Mouse (Mus musculus) urinary bladder, postnatal 25 days (tissue): ENCODE results near the gene Golga7b.

Experiments used
- DNase-seq: peaks from one replicate; pipeline ENCODE4 v3.0.0; 2022; ENCODE audit warnings: low spot score

Golga7b gene

DNA sequence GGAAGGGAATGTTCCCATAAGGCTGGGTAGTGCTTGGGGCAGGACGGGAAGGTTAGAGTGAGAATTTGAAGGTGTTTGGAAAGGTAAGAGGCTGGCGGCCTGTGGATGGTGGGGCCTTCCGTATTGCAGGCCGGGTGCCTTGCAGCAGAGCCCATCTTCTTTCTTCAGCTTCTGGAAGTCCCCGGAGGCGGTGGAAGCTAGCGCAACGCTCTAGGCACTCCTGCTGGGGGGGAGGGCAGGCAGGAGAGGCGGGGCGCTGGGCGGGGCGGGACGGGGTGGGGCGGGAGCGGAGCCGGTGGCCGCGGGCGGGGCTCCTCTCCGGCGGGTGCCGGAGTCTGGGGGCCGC lies 8.0 kb downstream of the Golga7b start:
- DNase-seq = no peak

DNA sequence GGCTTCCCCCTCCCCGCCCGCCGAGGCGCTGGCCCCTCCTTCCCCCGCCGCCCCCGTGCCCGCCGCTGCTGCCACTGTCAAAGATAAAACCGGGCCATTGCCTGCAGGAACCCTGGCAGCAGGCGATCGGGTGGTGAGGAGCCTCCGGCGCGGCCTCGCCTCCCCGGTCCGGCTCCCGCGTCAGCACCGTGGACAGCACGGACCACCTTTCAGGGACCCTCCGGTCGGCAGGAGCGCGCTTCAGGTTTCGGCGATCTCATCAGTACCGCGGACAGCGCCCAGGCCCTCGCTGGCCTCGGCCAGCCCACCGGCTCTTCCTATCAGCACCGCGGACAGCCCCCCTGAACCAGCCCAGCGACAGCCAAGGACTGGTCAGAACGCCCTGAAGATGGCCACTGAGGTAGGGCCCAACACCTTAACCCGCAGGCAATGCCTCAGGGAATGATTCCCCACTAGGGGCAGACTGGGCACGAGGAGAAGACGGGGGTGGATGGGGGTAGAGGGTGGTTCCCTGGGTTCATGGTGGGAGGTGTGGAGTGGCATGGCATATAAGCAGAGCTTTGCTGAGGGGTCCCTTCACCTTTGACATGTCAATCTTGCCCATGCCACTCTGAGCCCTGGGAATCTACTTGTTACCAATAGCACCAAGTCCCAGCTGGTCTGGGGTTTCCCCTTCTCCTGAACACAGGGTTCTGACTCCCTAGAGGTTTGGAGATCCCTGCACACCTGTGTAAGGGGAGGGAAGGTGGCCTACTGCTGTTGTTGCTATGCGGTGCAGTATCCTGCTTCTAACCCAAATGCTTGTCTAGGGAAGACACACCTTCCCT lies 8.6 kb downstream of the Golga7b start:
- peak; percentile 62 for DNase-seq

DNA sequence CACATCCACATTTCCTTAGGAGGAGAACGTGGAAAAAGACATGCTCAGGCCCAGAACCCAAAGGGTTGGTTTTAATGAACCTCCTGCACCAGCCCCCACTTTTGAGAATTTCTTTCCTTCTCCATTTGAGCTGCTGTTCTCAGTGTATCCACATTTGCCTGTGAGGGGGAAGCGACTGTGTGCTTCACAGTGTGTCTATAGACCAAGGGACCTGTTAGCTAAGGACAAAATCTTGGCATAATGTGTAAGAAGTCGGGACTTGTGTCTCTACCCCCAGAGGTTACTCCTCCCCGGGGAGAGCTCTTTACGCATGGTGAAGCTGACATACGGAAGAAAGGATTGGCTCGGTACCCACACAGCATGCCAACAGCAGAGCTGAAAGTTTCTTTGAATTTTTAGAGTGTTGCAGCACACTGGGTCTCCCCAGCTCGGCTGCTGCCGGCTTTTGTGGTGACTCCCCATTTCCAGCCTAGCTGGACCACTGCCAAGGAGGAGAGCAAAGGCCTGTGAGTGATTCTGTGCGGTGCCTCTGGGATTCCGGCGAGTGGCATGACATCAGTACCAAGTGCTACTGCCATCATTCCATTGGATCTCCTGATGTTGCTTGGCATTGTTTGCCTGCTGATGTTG lies 9.4 kb downstream of the Golga7b start:
- no peak for DNase-seq

DNA sequence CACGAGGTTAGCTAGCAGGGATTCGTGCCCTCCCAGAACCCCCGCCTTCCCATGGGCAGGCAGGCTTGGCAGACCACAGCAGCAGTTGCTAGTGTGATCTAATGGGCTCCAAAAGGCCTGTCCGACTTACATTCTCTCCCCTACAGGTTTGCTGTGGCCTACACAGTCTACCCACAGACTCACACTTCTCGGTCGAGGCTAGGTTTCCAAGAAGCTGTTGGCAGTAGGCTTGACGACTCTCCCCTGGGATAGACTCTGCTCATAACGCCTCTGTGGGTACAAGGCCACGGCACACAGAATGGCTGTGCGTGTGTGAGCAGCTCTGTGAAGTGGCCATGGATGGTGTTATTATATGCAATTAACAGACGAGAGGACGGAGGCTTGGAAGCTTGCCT lies 9.9 kb downstream of the Golga7b start:
- DNase-seq = no peak

DNA sequence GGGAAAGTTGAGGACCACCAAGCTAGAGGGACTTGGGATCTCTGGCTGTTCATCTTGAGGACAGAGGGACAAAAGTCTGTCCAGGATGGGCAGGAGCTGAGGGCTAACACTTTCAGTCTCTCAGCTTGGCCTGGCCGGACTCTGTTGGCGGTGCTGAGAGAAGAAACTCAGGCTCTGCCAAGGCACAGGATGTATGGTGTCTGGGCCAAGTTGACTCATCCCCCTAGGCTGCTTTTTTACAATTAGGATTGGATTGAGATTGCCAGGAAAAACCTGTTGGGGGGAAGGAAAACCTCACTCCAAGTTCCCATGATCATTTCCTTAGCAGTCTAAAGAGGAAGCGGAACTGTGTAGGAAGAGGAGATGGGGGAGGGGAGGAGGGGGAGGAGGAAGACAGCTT lies 10.7 kb downstream of the Golga7b start:
- DNase-seq = no peak

DNA sequence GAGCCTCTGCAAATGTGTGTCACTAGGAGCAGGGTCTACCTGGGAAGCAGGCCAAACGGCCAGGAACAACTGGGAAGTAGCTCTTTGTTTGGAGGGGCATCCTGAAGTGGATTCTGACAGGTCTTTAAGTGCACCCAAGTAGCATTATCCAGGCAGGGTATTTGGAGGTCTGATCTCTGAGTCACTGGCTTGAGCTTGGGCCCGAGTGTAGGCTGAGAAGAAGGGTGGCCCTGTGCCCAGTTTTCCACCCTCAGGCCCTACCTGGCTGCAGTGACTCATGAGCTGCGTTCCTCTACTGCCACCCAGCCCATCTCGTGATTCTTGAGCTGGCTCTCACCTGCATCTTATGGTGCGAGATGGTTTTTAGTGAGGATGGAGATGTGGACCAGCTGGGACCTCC lies 11.2 kb downstream of the Golga7b start:
- no peak for DNase-seq

DNA sequence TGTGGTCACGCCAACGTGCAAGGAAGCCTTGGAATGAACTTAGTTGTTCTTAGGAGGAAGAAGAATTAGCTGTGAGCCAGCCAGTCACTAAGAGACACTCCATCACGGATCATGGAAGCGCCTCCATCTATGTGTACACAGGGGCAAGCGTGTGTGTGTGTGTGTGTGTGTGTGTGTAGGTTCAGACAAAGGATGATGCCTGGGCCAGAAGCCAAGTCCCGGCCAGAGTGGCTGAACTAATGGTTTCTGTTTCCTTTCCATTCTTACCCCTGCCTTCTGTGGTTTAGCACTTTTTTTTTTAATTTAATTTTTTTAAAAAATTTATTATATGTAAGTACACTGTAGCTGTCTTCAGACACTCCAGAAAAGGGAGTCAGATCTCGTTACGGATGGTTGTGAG lies 13.1 kb downstream of the Golga7b start:
- no peak for DNase-seq

DNA sequence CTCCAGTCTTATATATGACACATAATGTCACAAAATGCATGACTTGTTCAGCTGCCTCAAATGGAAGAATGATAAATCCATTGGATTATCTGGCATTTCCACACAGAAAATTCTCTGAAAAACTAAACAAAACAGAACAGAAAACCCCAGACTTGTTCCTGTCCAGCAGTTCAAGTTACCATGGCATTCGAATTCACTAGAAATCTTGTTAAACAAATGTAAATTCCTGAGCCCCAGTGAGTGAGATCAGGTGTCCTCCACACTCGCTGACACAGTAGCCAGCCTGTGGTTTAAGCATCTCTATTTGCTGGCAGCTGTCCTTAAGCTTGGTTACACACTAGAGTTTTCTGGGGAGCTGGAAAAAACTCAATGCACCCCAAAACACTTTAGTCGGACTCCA lies 16.1 kb downstream of the Golga7b start:
- no peak for DNase-seq

DNA sequence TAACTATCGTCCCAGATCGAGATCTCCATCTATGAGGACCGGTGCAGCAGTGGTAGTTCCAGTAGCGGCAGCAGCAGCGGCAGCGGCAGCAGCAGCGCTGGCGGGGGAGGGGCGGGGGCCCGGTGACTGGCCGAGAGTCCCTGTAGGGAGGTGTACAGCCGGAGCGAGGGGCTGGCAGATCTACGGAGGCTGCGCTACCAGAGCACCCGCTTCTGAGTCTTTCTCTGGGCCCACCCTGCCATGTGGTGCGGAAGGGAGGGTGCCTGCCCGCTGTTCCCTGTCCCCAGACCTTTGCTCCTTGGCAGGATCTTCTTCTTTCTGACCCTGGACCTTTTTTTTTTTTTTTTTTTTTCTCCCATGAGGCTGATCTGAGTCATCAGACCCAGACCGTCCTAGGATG lies 21.0 kb downstream of the Golga7b start:
- no peak for DNase-seq

DNA sequence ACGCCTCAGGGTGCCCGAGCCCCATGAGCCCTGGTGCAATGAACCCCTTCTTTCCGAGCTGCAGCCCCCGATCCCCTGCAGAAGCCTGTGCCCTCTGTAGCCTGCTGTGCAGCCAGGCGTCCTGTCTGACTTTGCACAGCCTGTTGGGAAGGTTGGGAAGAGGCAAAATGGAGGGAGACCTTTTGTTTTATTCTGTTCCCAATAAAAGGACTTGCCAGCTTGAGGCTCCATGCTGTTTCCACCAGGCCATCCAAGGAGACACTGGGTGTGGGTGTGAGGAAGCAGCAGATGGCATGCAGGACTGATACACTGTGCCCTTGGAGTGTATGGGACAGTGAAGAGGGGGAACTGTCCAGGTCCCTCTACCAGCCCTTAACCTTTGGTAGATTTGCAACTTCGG lies 22.7 kb downstream of the Golga7b start:
- DNase-seq = no peak

DNA sequence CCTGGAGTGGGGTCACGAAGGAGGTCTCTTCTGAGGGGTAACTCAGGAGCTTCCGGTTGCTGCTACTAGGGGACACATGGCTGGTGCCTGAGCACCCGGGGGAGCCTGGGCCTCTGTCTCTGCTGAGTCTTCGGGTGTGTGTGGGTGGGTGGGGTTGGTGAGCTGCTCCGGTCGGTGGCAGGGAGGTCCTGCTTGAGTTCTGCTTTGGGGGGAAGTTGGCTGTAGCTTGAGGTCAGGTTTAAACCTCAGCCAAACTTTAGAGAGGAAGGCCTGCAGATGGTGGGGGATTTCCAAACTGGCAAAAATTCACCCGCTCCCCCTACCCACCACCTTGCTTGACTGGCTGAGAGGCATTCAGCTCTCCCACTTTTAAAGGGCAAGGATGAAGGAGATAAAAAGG lies 23.8 kb downstream of the Golga7b start:
- no peak for DNase-seq

DNA sequence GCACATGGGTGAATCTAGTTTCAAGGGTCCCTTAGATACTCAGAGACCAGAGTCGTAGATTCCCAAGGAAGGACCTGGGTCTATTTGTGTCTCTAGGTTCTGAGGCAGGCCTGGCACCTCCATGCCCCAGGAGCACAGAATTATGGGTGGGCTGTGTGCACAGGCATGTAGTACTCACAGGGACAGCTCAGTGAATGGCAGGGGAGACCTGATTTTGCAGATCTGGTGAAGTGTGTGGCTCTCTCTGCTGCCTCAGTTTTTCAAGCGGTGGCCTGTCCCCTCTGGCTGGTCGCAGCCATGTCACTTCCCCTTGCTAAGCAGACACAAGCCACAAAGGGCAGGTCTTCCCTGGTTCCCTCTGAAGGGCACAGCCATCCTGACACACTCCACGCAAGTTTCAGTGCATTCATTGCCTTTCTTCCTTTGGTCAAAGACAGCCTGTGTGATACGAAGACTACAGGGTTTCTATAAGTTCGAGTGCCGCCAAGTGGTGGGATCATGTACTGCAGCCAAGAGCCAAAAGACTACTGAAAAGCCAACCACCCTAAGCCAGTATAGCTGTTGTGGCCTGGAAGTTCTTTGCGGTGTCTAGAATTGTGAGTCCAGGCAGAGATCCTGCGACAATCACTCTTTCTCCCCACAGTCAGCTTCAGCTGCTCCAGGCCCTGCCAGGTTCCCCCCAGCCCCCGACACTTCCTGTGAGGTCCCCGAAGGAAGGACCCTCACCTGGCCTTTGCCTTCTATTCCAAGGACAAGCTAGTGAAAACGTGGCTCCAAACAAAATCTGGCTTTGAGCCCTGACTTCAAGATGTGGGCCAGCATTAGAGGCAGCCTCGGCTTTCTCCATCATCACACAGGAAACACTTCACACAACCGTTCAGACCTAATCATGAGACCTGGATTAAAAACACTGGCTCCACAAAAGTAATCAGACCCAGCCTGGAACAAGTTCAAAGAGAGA lies 24.9 kb downstream of the Golga7b start:
- peak; percentile 72 for DNase-seq

DNA sequence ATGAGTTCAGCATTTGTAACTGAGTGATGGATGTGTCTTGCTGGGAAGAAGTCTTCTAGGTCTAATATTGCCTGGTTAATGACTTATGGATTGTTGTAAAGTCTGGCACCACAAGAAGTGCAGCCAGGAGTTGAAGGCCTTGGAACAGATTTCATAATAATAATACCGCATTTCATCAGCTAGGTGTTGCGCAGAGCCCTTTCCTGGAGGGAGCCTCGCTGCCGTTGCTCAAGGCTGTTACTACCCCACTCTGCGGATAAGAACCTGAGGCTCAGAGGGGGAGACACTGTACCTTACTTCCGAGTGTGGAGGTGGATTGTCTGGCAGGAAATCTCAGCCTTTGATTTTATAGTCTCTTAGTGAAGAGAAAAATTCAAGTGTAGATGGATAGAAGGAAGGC lies 29.9 kb downstream of the Golga7b start:
- no peak for DNase-seq

DNA sequence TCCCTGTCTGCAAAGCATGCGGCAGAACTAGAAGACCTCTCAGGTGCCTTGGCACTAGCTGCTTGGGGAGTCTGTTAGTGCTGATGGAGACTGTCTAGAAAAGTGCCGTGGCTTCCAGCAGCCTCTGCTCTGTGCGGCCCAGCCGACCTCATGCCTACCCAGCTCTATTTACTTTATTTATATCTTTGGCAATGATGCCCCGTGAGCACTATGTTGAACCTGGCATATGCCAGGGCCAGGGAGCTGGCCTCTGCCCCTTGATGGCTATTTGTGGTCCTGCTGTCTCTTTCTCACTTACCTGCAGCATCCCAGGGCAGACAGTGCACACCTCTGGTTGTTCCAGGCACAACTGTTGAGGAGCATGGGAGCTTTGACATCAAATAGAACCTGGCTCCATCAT lies 31.1 kb downstream of the Golga7b start:
- no peak for DNase-seq

DNA sequence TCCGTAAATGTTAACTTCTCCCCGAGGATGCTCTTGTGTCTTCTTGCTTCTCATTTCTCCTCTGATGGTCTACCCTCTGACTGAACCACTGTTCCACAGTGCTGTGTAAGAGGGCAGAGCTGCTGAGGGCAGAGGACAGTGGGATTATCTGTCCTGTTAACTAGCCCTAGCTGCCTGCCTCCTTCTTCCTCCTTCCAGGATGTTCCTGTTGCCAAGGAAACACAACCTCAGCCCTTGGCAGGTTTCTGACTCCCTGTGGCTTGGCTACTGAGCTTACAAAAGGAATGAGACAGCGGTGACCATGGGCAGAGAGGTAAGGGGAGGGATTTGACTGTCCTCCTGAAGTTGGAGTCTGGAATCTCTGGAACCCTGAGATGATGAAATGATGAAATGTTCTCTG lies 32.2 kb downstream of the Golga7b start:
- no peak for DNase-seq

DNA sequence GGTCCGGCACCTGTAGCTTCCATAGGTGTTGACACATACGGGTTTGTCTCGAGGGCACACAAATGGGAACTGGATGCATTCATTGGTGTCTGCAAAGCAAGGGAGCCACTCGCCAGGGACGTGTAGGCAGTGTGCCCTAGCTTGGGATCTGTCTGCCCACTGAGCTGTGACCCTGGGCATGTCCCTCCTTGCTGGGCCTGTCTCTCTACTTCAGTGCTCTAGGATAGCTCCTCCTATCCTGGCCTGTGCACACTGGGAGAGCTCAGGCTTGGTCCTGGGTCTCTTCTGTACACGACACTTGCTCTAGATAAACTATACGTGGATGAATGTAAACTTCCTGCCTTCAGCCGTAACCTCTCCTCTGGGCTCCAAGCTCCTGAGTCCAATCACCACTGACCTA lies 36.8 kb downstream of the Golga7b start:
- no peak for DNase-seq

DNA sequence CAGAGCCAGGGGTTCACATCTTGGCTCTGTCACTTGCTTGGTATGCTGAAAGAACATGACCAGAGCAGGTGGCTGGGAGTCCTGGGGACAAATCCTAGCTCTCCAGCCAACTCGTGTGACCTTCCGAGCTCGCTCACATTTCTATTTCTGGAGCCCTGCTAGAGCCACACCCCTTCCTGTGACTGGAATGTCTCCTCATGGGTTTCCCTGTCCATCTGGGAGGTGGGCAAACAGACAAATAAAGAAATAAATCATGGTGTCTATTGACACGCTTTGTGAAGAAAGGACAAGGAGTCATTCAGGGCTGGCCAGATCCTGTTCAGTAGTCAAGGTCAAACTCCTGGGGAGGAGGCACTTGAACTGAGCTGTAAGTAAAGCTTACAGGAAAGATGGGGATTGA lies 41.0 kb downstream of the Golga7b start:
- DNase-seq = no peak

DNA sequence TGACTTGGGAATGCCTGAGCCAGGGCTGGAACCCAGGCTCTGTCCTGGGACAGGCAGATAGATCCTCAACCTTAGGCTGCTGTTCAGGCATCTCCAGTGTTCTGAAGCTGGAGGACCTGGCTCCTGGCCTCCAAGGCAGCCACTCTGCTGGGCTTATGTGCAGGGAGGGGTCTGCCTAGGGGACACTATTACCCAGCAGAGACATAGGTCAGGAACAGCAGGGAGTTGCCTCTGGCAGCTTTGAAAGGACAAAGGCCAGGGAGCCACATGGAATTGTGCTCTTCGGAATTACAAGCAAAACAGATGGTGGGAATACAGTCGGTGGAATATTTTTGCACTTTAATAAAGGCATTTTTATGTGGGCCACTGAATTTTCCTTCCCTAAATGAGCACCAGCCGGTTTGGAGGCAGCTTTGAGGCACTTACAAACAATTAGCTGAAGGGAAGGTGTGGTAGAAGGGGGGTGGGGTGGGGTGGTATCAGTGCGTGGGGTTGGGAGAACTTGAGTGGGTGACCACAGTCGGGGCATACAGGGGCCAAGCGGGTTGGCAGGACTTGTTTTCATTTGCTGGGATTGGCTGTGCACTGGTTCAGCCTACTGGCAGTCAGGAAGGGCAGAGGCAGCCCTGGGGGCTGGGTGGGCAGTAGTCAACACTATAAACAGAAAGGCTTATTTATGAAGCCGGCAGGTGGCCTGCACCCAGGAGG lies 43.7 kb downstream of the Golga7b start:
- no peak for DNase-seq

DNA sequence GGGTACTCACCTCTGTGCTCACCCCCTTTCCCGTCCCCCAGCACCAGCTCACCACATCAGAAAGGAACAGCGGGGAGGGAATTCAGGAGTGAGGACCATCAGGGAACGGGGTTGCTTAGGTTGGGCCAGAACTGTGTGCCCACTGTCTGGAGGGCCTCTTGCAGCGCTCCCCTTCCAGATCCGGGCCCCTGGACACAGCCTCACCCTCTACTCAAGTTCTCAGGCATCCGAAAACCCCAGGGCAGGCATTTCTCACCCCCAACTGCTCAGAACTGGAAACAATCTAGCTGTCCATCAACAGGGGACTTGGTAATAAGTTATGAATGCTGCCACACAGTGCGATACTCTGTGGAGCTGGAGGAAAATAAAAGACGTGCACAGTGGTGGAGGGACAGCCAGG lies 44.7 kb downstream of the Golga7b start:
- no peak for DNase-seq

DNA sequence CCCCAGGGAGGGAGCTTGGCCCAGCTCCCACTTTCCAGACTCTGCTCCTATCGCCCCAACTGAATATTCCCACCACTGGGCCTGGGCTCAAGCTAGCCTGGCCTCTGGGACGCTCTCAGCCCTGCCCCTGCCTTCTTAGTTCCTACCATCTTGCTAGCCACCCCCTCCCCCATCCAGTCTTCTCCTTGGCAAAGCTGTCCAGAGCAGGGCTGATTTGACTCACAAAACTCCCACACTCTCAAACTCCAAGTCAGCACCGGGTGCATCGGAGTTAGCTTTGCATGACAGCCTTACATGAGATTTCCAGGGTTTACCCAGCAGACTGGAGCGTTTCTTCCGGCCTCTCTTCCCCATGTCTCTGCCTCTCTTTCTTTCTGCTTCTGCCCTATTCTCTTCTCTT lies 45.8 kb downstream of the Golga7b start:
- no peak for DNase-seq

DNA sequence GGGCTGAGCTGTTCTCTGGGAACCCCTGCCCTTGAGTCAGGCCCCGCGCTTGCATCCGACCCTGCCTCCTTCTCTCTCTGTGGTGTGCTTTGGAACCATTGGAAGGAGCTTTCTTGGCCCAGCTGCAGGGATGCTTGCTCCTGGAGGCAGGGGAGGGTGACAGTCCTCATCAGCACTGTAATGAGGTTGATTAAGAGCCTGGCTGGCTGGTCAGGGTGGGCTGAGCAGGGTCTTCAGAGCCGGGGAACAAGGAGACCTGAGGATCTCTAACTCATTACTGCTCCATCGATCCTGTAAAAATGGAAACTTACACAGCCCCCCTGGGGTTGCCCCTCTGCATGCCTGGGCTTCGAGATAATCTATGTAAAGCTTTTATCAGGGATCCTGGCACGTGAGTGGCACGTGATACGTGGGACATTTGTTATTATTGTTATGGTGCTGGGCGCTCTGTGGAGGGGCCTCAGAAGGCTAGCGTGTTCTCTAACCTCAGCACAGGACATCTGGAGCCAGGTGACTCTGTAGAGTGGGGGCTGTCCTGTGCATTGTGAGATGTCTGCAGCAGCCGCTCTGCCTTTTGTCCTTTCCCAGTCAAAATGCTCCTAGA lies 55.9 kb downstream of the Golga7b start:
- no peak for DNase-seq

DNA sequence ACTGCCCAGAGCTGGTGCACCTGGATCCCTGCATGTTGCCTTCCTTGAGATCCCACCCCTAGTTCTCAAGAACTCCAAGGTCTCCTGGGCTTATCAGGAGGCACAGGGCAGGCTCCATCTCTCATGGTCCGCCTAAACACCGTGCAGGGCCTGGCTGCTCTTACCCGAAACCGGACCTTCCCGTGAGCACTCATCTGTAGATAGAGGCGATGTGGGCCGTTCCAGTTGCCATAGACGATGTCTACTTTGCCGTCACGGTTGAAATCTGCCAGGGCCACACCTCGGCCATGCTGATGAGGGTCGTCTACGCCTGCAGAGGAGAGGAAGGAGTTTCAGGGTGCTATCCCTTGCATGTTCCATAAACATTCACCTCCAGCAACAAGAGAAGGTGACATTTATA lies 57.1 kb downstream of the Golga7b start:
- no peak for DNase-seq
